8 mouse cellular contexts compared by ENCODE assay signal in the genomic region with DNA sequence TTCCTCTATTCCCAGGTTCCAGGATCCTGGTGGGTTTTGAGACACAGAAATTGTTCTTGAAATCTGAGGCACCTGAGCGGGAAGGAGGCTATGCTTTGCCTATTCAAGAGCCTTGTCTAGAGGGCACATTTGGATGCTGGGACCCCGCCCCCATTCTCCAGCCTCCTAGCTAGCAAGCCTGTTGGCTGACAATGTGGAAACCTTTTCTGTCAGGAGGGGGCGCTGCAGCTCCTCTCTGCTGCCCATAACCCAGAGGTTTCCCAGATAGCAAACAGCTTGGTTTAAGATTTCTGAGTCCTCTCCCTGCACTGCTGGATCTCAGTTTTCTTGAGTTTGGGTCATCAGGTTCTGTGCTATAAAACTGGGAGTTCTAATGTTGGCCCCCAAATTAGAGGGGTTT.
DNase-seq lines count a peak whose midpoint lies in the region; ATAC-seq and TF ChIP-seq lines count a peak whose summit lies in the region.

No protein-coding gene starts in this region.

- intact Hi-C loops in heart, adult 2 months (cut with DNase I) = loop anchor here (5.0 to 10.0 kb wide), 4 partner anchors 102 to 310 kb away; no protein-coding TSS in a partner anchor

- H3K79me2 ChIP-seq in heart, adult 2 months (replicated peaks; ENCODE audit: control insufficient read depth, insufficient read depth, low read length) = no peaks in the 10 kb centered on the region

- H3K4me2 ChIP-seq in kidney, embryonic 16.5 days (replicated peaks; ENCODE audit: low read depth, low read length) = no peak overlapping the region
- no peak overlapping the region for H3K4me2 ChIP-seq in limb, embryonic 14.5 days (replicated peaks; ENCODE audit: low read depth, low read length, severe bottlenecking)
- H3K4me2 ChIP-seq in neural tube, embryonic 14.5 days (ENCODE audit: low read depth, low read length) = no peak overlapping the region

- H3K9me3 ChIP-seq in embryonic facial prominence, embryonic 10.5 days = no peaks in the 10 kb centered on the region
- H3K9me3 ChIP-seq in kidney, embryonic 16.5 days (ENCODE audit: low read length) = no peaks in the 10 kb centered on the region
- H3K9me3 ChIP-seq in limb, embryonic 14.5 days (ENCODE audit: control insufficient read depth, low read length) = no peaks in the 10 kb centered on the region
- H3K9me3 ChIP-seq in neural tube, embryonic 14.5 days (ENCODE audit: control insufficient read depth, low read length) = no peaks in the 10 kb centered on the region

- WGBS in thymus, adult 2 months = 28% methylated on average over 3 of the region's 3 CpGs
- WGBS in embryonic facial prominence, embryonic 10.5 days = 8% methylated on average over 3 of the region's 3 CpGs
- whole genome bisulfite sequencing in heart, adult 2 months = 13% methylated on average over 3 of the region's 3 CpGs
- WGBS in kidney, embryonic 16.5 days = 13% methylated on average over 3 of the region's 3 CpGs
- WGBS in limb, embryonic 14.5 days = 16% methylated on average over 3 of the region's 3 CpGs
- 16% methylated on average over 3 of the region's 3 CpGs for WGBS in neural tube, embryonic 14.5 days

- no peaks in the 10 kb centered on the region for H3K27me3 ChIP-seq in thymus, adult 2 months (ENCODE audit: control insufficient read depth, insufficient read depth, low read length)
- no peaks in the 10 kb centered on the region for H3K27me3 ChIP-seq in embryonic facial prominence, embryonic 10.5 days (replicated peaks; ENCODE audit: low read depth, poor library complexity, severe bottlenecking)
- H3K27me3 ChIP-seq in heart, adult 2 months (ENCODE audit: control insufficient read depth, insufficient read depth, low read length) = no peaks in the 10 kb centered on the region
- H3K27me3 ChIP-seq in kidney, embryonic 16.5 days (ENCODE audit: insufficient read depth, low read length) = no peaks in the 10 kb centered on the region
- no peaks in the 10 kb centered on the region for H3K27me3 ChIP-seq in limb, embryonic 14.5 days (ENCODE audit: control insufficient read depth, insufficient read depth, low read length)
- H3K27me3 ChIP-seq in neural tube, embryonic 14.5 days (ENCODE audit: control insufficient read depth, insufficient read depth, low read length) = no peaks in the 10 kb centered on the region

- no peak for TF ChIP-seq POLR2A in thymus, adult 2 months (IDR thresholded peaks at IDR 0.05; ENCODE audit: control insufficient read depth, extremely low read depth, insufficient read depth, low read length, poor library complexity)
- no peak for TF ChIP-seq POLR2A in heart, adult 2 months (IDR thresholded peaks at IDR 0.05; ENCODE audit: insufficient read depth, low read depth, low read length)
- no peak for TF ChIP-seq POLR2A in limb, embryonic 14.5 days (IDR thresholded peaks at IDR 0.05; ENCODE audit: borderline replicate concordance, extremely low read depth, insufficient read depth, insufficient read length)

- 0 out of 2 replicates have a peak, but pooled peaks have one; percentile 33 for TF ChIP-seq EP300 in heart, adult 2 months (IDR thresholded peaks at IDR 0.05; ENCODE audit: insufficient read depth, low read depth, low read length)

- no peak overlapping the region for H3K9ac ChIP-seq in heart, adult 2 months (ENCODE audit: low read depth, low read length)
- H3K9ac ChIP-seq in kidney, embryonic 16.5 days (replicated peaks; ENCODE audit: low read length) = no peak overlapping the region
- H3K9ac ChIP-seq in limb, embryonic 14.5 days (ENCODE audit: low read depth, low read length, severe bottlenecking) = no peak overlapping the region
- H3K9ac ChIP-seq in neural tube, embryonic 14.5 days (replicated peaks; ENCODE audit: low read depth, low read length) = no peak overlapping the region

- H3K4me3 ChIP-seq in thymus, adult 2 months (ENCODE audit: control insufficient read depth, insufficient read depth, low read length) = no peak overlapping the region
- no peak overlapping the region for H3K4me3 ChIP-seq in embryonic facial prominence, embryonic 10.5 days
- no peak overlapping the region for H3K4me3 ChIP-seq in heart, adult 2 months
- H3K4me3 ChIP-seq in kidney, embryonic 16.5 days (ENCODE audit: low read length) = no peak overlapping the region
- no peak overlapping the region for H3K4me3 ChIP-seq in limb, embryonic 14.5 days (replicated peaks; ENCODE audit: low read length)
- no peak overlapping the region for H3K4me3 ChIP-seq in neural tube, embryonic 14.5 days (ENCODE audit: low read depth, low read length)

- DNase-seq in thymus, adult 2 months = peak; percentile 7
- DNase-seq in thymus, adult 18-20 months = no peak
- peak; percentile 89 for DNase-seq in embryonic facial prominence, embryonic 10.5 days (ENCODE audit: low spot score)
- peak; percentile 65 to 80 for DNase-seq in heart, adult 2 months
- DNase-seq in limb, embryonic 14.5 days (ENCODE audit: low spot score) = peak; percentile 85
- peak; percentile 64 for DNase-seq in urinary bladder, adult 2 months (ENCODE audit: low spot score)

- no peaks in the 10 kb centered on the region for H3K4me1 ChIP-seq in thymus, adult 2 months (replicated peaks; ENCODE audit: control insufficient read depth, insufficient read depth, low read length)
- H3K4me1 ChIP-seq in embryonic facial prominence, embryonic 10.5 days = peaks cover 28% of the 10 kb centered on the region
- H3K4me1 ChIP-seq in heart, adult 2 months (ENCODE audit: control insufficient read depth, insufficient read depth, low read length) = no peaks in the 10 kb centered on the region
- no peaks in the 10 kb centered on the region for H3K4me1 ChIP-seq in kidney, embryonic 16.5 days (ENCODE audit: insufficient read depth, low read length)
- H3K4me1 ChIP-seq in limb, embryonic 14.5 days (ENCODE audit: control insufficient read depth, insufficient read depth, low read length) = peaks cover 26% of the 10 kb centered on the region
- peaks cover 16% of the 10 kb centered on the region for H3K4me1 ChIP-seq in neural tube, embryonic 14.5 days (ENCODE audit: control insufficient read depth, insufficient read depth, low read length)

- H3K27ac ChIP-seq in thymus, adult 2 months (ENCODE audit: control insufficient read depth, insufficient read depth, low read length) = no peak overlapping the region
- H3K27ac ChIP-seq in embryonic facial prominence, embryonic 10.5 days (replicated peaks) = peak overlapping the region; percentile 69; the same call in 1 of the 2 replicates
- no peak overlapping the region for H3K27ac ChIP-seq in heart, adult 2 months
- no peak overlapping the region for H3K27ac ChIP-seq in kidney, embryonic 16.5 days (ENCODE audit: low read length)
- no peak overlapping the region for H3K27ac ChIP-seq in limb, embryonic 14.5 days (replicated peaks; ENCODE audit: low read depth, low read length)
- no peak overlapping the region for H3K27ac ChIP-seq in neural tube, embryonic 14.5 days (ENCODE audit: low read depth, low read length)

- ATAC-seq in kidney, embryonic 16.5 days (ENCODE audit: low FRiP score, low TSS enrichment) = peak; percentile 64; the same call in 1 of the 2 replicates
- ATAC-seq in limb, embryonic 14.5 days (ENCODE audit: low FRiP score, low read depth) = peak; percentile 64
- peak; percentile 74 for ATAC-seq in neural tube, embryonic 14.5 days (ENCODE audit: low read depth)

- TF ChIP-seq CTCF in thymus, adult 2 months (IDR thresholded peaks at IDR 0.05; ENCODE audit: borderline replicate concordance, control insufficient read depth, extremely low read depth, insufficient read depth, low read length, poor library complexity) = no peak
- TF ChIP-seq CTCF in heart, adult 2 months (IDR thresholded peaks at IDR 0.05) = peak; percentile 80

- H3K36me3 ChIP-seq in thymus, adult 2 months (ENCODE audit: control insufficient read depth, insufficient read depth, low read length) = no peaks in the 10 kb centered on the region
- peaks cover 6% of the 10 kb centered on the region; the same call in 1 of the 2 replicates for H3K36me3 ChIP-seq in embryonic facial prominence, embryonic 10.5 days (replicated peaks)
- H3K36me3 ChIP-seq in heart, adult 2 months (ENCODE audit: control insufficient read depth, insufficient read depth, low read length) = no peaks in the 10 kb centered on the region
- H3K36me3 ChIP-seq in kidney, embryonic 16.5 days (ENCODE audit: insufficient read depth, low read length) = no peaks in the 10 kb centered on the region
- H3K36me3 ChIP-seq in limb, embryonic 14.5 days (ENCODE audit: control insufficient read depth, insufficient read depth, low read length) = peaks cover 11% of the 10 kb centered on the region; the same call in 1 of the 2 replicates
- peaks cover 2% of the 10 kb centered on the region; the same call in 1 of the 2 replicates for H3K36me3 ChIP-seq in neural tube, embryonic 14.5 days (ENCODE audit: control insufficient read depth, insufficient read depth, low read length)

Comparison
In these comparisons a context has a peak if more than half of its experiments do, and no peak if none do; other contexts are left out.
1. DNase-seq: peak in thymus, adult 2 months (single experiment), embryonic facial prominence, embryonic 10.5 days (single experiment), heart, adult 2 months (2 of 2), limb, embryonic 14.5 days (single experiment) and urinary bladder, adult 2 months (single experiment); none in thymus, adult 18-20 months (0 of 2).
2. Peak in every context shown above with its lines, with median percentiles within 50 percentile points of each other: ATAC-seq.